Mouse (Mus musculus) embryonic facial prominence, embryonic 11.5 days (tissue): ENCODE data around the gene Abca12. TPM values are rescaled to one million over a fixed set of nuclear protein-coding genes. Genes with fewer than 3 reads are reported as not detected.

Experiments used
- ATAC-seq: fragments of 200-750 bp; cut with Nextera tagmentation; replicated peaks from 2 replicates; pipeline ENCODE4 v1.8.0; 2017; ENCODE audit warnings: low read depth; ENCODE audit not compliant: insufficient number of reproducible peaks, low FRiP score, low TSS enrichment
- DNase-seq: peaks from one replicate; pipeline ENCODE4 v3.0.0-alpha.2; 2015; ENCODE audit warnings: low spot score
- H3K27ac ChIP-seq: fragments of 300-500 bp; sonication (generic); replicated peaks from 2 replicates; pipeline ENCODE4 v1.5.1; 2014; ENCODE audit warnings: mild to moderate bottlenecking, low read depth, low read length, control low read depth
- H3K27me3 ChIP-seq: fragments of 300-500 bp; sonication (generic); 2 replicates; pipeline ENCODE4 v1.6.1; 2014; ENCODE audit warnings: mild to moderate bottlenecking, low read length, moderate library complexity, mixed read lengths; ENCODE audit not compliant: control insufficient read depth, insufficient read depth
- H3K36me3 ChIP-seq: fragments of 300-500 bp; sonication (generic); replicated peaks from 2 replicates; pipeline ENCODE4 v1.6.1; 2014; ENCODE audit warnings: low read depth, mild to moderate bottlenecking, low read length, moderate library complexity, mixed read lengths; ENCODE audit not compliant: control insufficient read depth, insufficient read depth
- H3K4me1 ChIP-seq: fragments of 300-500 bp; sonication (generic); 2 replicates; pipeline ENCODE4 v1.6.1; 2014; ENCODE audit warnings: low read length, mixed read lengths; ENCODE audit not compliant: control insufficient read depth, insufficient read depth
- H3K4me2 ChIP-seq: fragments of 300-500 bp; sonication (generic); 2 replicates; pipeline ENCODE4 v1.6.1; 2014; ENCODE audit warnings: low read depth, mild to moderate bottlenecking, control low read depth, low read length, moderate library complexity
- H3K4me3 ChIP-seq: fragments of 300-500 bp; sonication (generic); 2 replicates; pipeline ENCODE4 v1.5.1; 2014; ENCODE audit warnings: low read depth, low read length, control low read depth
- H3K9ac ChIP-seq: fragments of 300-500 bp; sonication (generic); replicated peaks from 2 replicates; pipeline ENCODE4 v1.6.1; 2014; ENCODE audit warnings: mild to moderate bottlenecking, control low read depth, low read length
- H3K9me3 ChIP-seq: fragments of 300-500 bp; sonication (generic); replicated peaks from 2 replicates; pipeline ENCODE4 v1.6.1; 2016; ENCODE audit warnings: mild to moderate bottlenecking, low read length, inconsistent platforms, mixed read lengths; ENCODE audit not compliant: control insufficient read depth
- WGBS: fragments of 180-500 bp; shearing (Covaris S2); extraction: QIAGEN DNeasy Blood & Tissue Kit; methylation state at CpG from one replicate; pipeline ENCODE4 v1.1.7; 2014; 5-methylcytosine and 5-hydroxymethylcytosine counted together
- polyA plus RNA-seq: library from polyadenylated mRNA; unstranded; fragments of >200 nt; fragmentation: Nextera tagmentation; extraction: Ambion mirVana; gene quantifications from 2 replicates; pipeline ENCODE4 v1.2.1, GENCODE M21; 2014

The Abca12 gene
- polyA plus RNA-seq, 1 experiment from 2014 or later, result not detected

- no peak for ATAC-seq
- Histone ChIP-seq H3K4me2 (no peak overlapping the region), H3K4me1 (no peaks in the 10 kb centered on the region)
These were observed 7.0 kb downstream of the Abca12 start for GRCm38 (mm10) chr1:71407711-71408110.

GRCm38 (mm10) chr1:71397635-71398034, 17.1 kb downstream of the Abca12 start:
- no peak overlapping the region for H3K9ac ChIP-seq
- no peaks in the 10 kb centered on the region for H3K36me3 ChIP-seq
- no peak overlapping the region for H3K4me2 ChIP-seq
- no peak for DNase-seq
- H3K9me3 ChIP-seq, result no peaks in the 10 kb centered on the region
- H3K27ac ChIP-seq, result no peak overlapping the region
- H3K4me3 ChIP-seq, result no peak overlapping the region
- no peak for ATAC-seq
- 74% methylated on average over 3 of the region's 3 CpGs for WGBS
- no peaks in the 10 kb centered on the region for H3K4me1 ChIP-seq
- H3K27me3 ChIP-seq, result no peaks in the 10 kb centered on the region

More at GRCm38 (mm10) chr1:71407711-71408110, 7.0 kb downstream of the Abca12 start:
- no peaks in the 10 kb centered on the region for H3K36me3 ChIP-seq
- no peak overlapping the region for H3K27ac ChIP-seq
- H3K9me3 ChIP-seq, result no peaks in the 10 kb centered on the region
- H3K9ac ChIP-seq, result no peak overlapping the region
- H3K4me3 ChIP-seq, result no peak overlapping the region
- WGBS, result 72% methylated on average over 7 of the region's 7 CpGs
- H3K27me3 ChIP-seq, result no peaks in the 10 kb centered on the region
- no peak for DNase-seq

- Histone ChIP-seq H3K36me3 (no peaks in the 10 kb centered on the region), H3K27me3 (no peaks in the 10 kb centered on the region), H3K9me3 (no peaks in the 10 kb centered on the region), H3K4me3 (no peak overlapping the region), H3K27ac (no peak overlapping the region), H3K4me1 (no peaks in the 10 kb centered on the region), H3K4me2 (no peak overlapping the region), H3K9ac (no peak overlapping the region)
- DNase-seq (no peak), ATAC-seq (no peak)
- WGBS, result 88% methylated on average over 5 of the region's 5 CpGs
These were observed 18.6 kb downstream of the Abca12 start for GRCm38 (mm10) chr1:71396105-71396504.

- Histone ChIP-seq H3K4me1 (no peaks in the 10 kb centered on the region), H3K4me3 (no peak overlapping the region), H3K36me3 (no peaks in the 10 kb centered on the region), H3K4me2 (no peak overlapping the region), H3K9ac (no peak overlapping the region), H3K9me3 (no peaks in the 10 kb centered on the region), H3K27me3 (no peaks in the 10 kb centered on the region), H3K27ac (no peak overlapping the region)
- ATAC-seq (no peak), DNase-seq (no peak)
- 44% methylated on average over 2 of the region's 2 CpGs for WGBS
These were observed 20.5 kb downstream of the Abca12 start for GRCm38 (mm10) chr1:71394177-71394576.

- WGBS, result 88% methylated on average over 8 of the region's 8 CpGs
- H3K27me3 ChIP-seq, result no peaks in the 10 kb centered on the region
- no peak overlapping the region for H3K27ac ChIP-seq
These were observed 21.2 kb downstream of the Abca12 start for GRCm38 (mm10) chr1:71393489-71393888.

GRCm38 (mm10) chr1:71392463-71392862, 22.2 kb downstream of the Abca12 start:
- H3K27ac ChIP-seq, result no peak overlapping the region
- 98% methylated on average over 2 of the region's 2 CpGs for whole genome bisulfite sequencing
- no peak for DNase-seq

More at GRCm38 (mm10) chr1:71393489-71393888, 21.2 kb downstream of the Abca12 start:
- ATAC-seq, result no peak
- Histone ChIP-seq H3K4me1 (no peaks in the 10 kb centered on the region), H3K9me3 (no peaks in the 10 kb centered on the region), H3K4me3 (no peak overlapping the region), H3K36me3 (no peaks in the 10 kb centered on the region), H3K9ac (no peak overlapping the region), H3K4me2 (no peak overlapping the region)
- no peak for DNase-seq

GRCm38 (mm10) chr1:71386593-71386992, 28.1 kb downstream of the Abca12 start:
- no peaks in the 10 kb centered on the region for H3K4me1 ChIP-seq
- no peak overlapping the region for H3K27ac ChIP-seq
- DNase-seq (no peak), ATAC-seq (no peak)
- H3K9me3 ChIP-seq, result no peaks in the 10 kb centered on the region
- H3K9ac ChIP-seq, result no peak overlapping the region
- no peak overlapping the region for H3K4me2 ChIP-seq
- no peaks in the 10 kb centered on the region for H3K27me3 ChIP-seq
- H3K4me3 ChIP-seq, result no peak overlapping the region
- H3K36me3 ChIP-seq, result no peaks in the 10 kb centered on the region
- WGBS, result 95% methylated on average over 8 of the region's 8 CpGs

More at GRCm38 (mm10) chr1:71392463-71392862, 22.2 kb downstream of the Abca12 start:
- no peaks in the 10 kb centered on the region for H3K4me1 ChIP-seq
- no peak overlapping the region for H3K9ac ChIP-seq
- no peak for ATAC-seq
- no peak overlapping the region for H3K4me2 ChIP-seq
- no peaks in the 10 kb centered on the region for H3K27me3 ChIP-seq
- no peak overlapping the region for H3K4me3 ChIP-seq
- H3K36me3 ChIP-seq, result no peaks in the 10 kb centered on the region
- no peaks in the 10 kb centered on the region for H3K9me3 ChIP-seq

GRCm38 (mm10) chr1:71384098-71384497, 30.6 kb downstream of the Abca12 start:
- DNase-seq, result no peak
- H3K36me3 ChIP-seq, result no peaks in the 10 kb centered on the region
- no peak overlapping the region for H3K4me3 ChIP-seq
- H3K27ac ChIP-seq, result no peak overlapping the region
- H3K4me1 ChIP-seq, result no peaks in the 10 kb centered on the region
- H3K27me3 ChIP-seq, result no peaks in the 10 kb centered on the region
- WGBS, result 80% methylated on average over 1 of the region's 1 CpGs
- H3K4me2 ChIP-seq, result no peak overlapping the region
- no peak for ATAC-seq
- no peaks in the 10 kb centered on the region for H3K9me3 ChIP-seq
- no peak overlapping the region for H3K9ac ChIP-seq
